Mouse (Mus musculus): Measurements from ENCODE around the gene Map3k10. TPM values are rescaled to one million over a fixed set of nuclear protein-coding genes. Genes with fewer than 3 reads are reported as not detected.
A peak's percentile ranks its signal among the peaks of the same experiment; 100 is the strongest.

Gene Map3k10
- polyA plus RNA-seq, 1 experiment from 2014 or later = 22.2 TPM

GRCm38 (mm10) chr7:27675222-27675612 lies 819 bp upstream of the Map3k10 start:
- Histone ChIP-seq H3K9me3 (no peaks in the 10 kb centered on the region), H3K27me3 (replicated peaks) (no peaks in the 10 kb centered on the region), H3K36me3 (peaks cover 8% of the 10 kb centered on the region), H3K27ac (no peak overlapping the region), H3K9ac (no peak overlapping the region), H3K4me1 (peaks cover 24% of the 10 kb centered on the region), H3K4me2 (replicated peaks) (peak overlapping the region; percentile 100), H3K4me3 (peak overlapping the region; percentile 81)
- no peak for ATAC-seq (ENCODE audit: low FRiP score, low read depth)
- WGBS = 32% methylated on average over 14 of the region's 14 CpGs

- peaks cover 24% of the 10 kb centered on the region for H3K4me1 ChIP-seq
- no peaks in the 10 kb centered on the region for H3K9me3 ChIP-seq
- ATAC-seq (ENCODE audit: low FRiP score, low read depth) = peak; percentile 76
- WGBS = under 1% methylated on average over 38 of the region's 38 CpGs
- H3K4me2 ChIP-seq (replicated peaks) = peak overlapping the region; percentile 100
- H3K27ac ChIP-seq = 0 out of 2 replicates have a peak overlapping the region, but pooled peaks have one; percentile 21
- H3K27me3 ChIP-seq (replicated peaks) = no peaks in the 10 kb centered on the region
- H3K4me3 ChIP-seq = peak overlapping the region; percentile 81
- peak overlapping the region; percentile 96 for H3K9ac ChIP-seq
- H3K36me3 ChIP-seq = peaks cover 11% of the 10 kb centered on the region
These were observed 240 bp downstream of the Map3k10 start for GRCm38 (mm10) chr7:27674195-27674521.

DNA sequence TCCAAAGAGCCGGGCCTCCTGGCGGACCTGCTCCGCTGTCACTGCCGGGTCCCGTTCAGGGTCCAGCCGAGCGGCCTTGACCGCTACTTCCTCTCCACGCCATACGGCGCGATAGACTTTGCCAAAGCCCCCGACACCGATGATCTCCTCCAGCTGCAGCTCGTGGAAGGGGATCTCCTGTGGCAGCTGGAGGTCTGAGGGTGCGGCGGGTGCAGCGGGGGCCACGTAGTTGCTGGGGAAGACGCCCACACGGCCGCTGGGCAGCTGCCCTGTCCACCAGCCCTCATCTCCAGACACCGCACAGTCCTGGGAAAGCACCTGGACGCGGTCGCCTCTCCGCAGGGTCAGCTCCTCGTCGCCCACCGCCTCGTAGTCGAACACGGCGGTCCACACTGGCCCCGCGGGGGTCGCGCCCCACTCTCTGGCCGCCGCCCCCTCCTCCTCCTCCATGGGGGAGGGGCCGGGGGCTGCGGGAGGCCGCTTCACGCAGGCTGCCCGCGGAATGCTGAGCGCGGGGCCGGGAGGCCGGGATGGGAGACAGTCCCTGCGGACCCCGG lies 745 bp downstream of the Map3k10 start:
- Histone ChIP-seq H3K4me1 (peaks cover 24% of the 10 kb centered on the region), H3K27ac (peak overlapping the region; percentile 2; the same call in 1 of the 2 replicates), H3K4me2 (replicated peaks) (peak overlapping the region; percentile 100), H3K4me3 (peak overlapping the region; percentile 81), H3K9ac (peak overlapping the region; percentile 96), H3K9me3 (no peaks in the 10 kb centered on the region), H3K36me3 (peaks cover 11% of the 10 kb centered on the region), H3K27me3 (replicated peaks) (no peaks in the 10 kb centered on the region)
- ATAC-seq (ENCODE audit: low FRiP score, low read depth) = peak; percentile 32
- WGBS = 1% methylated on average over 46 of the region's 52 CpGs

GRCm38 (mm10) chr7:27673064-27673574 lies 1.3 kb downstream of the Map3k10 start:
- Histone ChIP-seq H3K27ac (no peak overlapping the region), H3K4me1 (peaks cover 24% of the 10 kb centered on the region), H3K4me2 (replicated peaks) (peak overlapping the region; percentile 100), H3K4me3 (peak overlapping the region; percentile 81), H3K9ac (peak overlapping the region; percentile 96), H3K36me3 (peaks cover 16% of the 10 kb centered on the region), H3K9me3 (no peaks in the 10 kb centered on the region), H3K27me3 (replicated peaks) (no peaks in the 10 kb centered on the region)
- ATAC-seq (ENCODE audit: low FRiP score, low read depth) = no peak
- 53% methylated on average over 9 of the region's 9 CpGs for WGBS

GRCm38 (mm10) chr7:27662038-27662437 lies 12.4 kb downstream of the Map3k10 start:
- peaks cover 65% of the 10 kb centered on the region for H3K36me3 ChIP-seq
- H3K9ac ChIP-seq = no peak overlapping the region
- ATAC-seq (ENCODE audit: low FRiP score, low read depth) = no peak
- H3K4me3 ChIP-seq = no peak overlapping the region
- peaks cover 20% of the 10 kb centered on the region for H3K27me3 ChIP-seq (replicated peaks)
- H3K4me1 ChIP-seq = no peaks in the 10 kb centered on the region
- H3K4me2 ChIP-seq (replicated peaks) = no peak overlapping the region
- no peak overlapping the region for H3K27ac ChIP-seq
- H3K9me3 ChIP-seq = no peaks in the 10 kb centered on the region
- 92% methylated on average over 4 of the region's 4 CpGs for WGBS

- ATAC-seq (ENCODE audit: low FRiP score, low read depth) = no peak
- H3K36me3 ChIP-seq = peaks cover 66% of the 10 kb centered on the region
- 64% methylated on average over 14 of the region's 14 CpGs for WGBS
- no peak overlapping the region for H3K9ac ChIP-seq
- no peak overlapping the region for H3K4me3 ChIP-seq
- no peak overlapping the region for H3K4me2 ChIP-seq (replicated peaks)
- no peaks in the 10 kb centered on the region for H3K9me3 ChIP-seq
- peaks cover 41% of the 10 kb centered on the region for H3K27me3 ChIP-seq (replicated peaks)
- peaks cover 3% of the 10 kb centered on the region; the same call in 1 of the 2 replicates for H3K4me1 ChIP-seq
- no peak overlapping the region for H3K27ac ChIP-seq
These were observed 15.4 kb downstream of the Map3k10 start for GRCm38 (mm10) chr7:27658712-27659663.

GRCm38 (mm10) chr7:27657824-27658395 lies 16.5 kb downstream of the Map3k10 start:
- Histone ChIP-seq H3K4me1 (peaks cover 5% of the 10 kb centered on the region; the same call in 1 of the 2 replicates), H3K27me3 (replicated peaks) (peaks cover 45% of the 10 kb centered on the region), H3K9me3 (no peaks in the 10 kb centered on the region), H3K4me3 (no peak overlapping the region), H3K27ac (no peak overlapping the region), H3K36me3 (peaks cover 61% of the 10 kb centered on the region), H3K9ac (0 out of 2 replicates have a peak overlapping the region, but pooled peaks have one; percentile 8), H3K4me2 (replicated peaks) (no peak overlapping the region)
- WGBS = 29% methylated on average over 53 of the region's 53 CpGs
- no peak for ATAC-seq (ENCODE audit: low FRiP score, low read depth)

DNA sequence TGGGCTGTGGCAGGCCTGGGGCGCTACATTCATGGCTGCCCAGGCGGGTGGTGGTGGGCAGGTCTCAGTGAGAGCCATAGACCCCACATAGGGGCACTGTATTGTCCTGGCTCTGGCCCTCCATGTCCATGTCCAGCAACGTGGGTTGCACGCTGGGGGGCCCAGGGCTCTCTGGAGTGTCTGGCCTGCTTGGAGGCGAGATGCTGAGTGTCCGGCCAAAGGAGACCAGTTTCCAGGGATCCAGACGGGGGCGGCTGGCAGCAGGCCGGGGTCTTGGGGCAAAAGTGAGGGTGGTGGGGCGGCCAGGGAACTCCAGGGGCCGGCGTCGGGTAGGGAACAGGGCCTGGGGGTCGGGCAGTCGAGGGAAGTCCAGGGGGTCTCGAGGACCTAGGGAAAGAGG lies 17.8 kb downstream of the Map3k10 start:
- no peak for ATAC-seq (ENCODE audit: low FRiP score, low read depth)
- Histone ChIP-seq H3K9me3 (no peaks in the 10 kb centered on the region), H3K36me3 (peaks cover 56% of the 10 kb centered on the region), H3K4me2 (replicated peaks) (no peak overlapping the region), H3K9ac (no peak overlapping the region), H3K27me3 (replicated peaks) (peaks cover 53% of the 10 kb centered on the region), H3K27ac (no peak overlapping the region), H3K4me1 (peaks cover 5% of the 10 kb centered on the region; the same call in 1 of the 2 replicates), H3K4me3 (no peak overlapping the region)
- WGBS = 90% methylated on average over 16 of the region's 16 CpGs

GRCm38 (mm10) chr7:27655545-27655944 lies 18.9 kb downstream of the Map3k10 start:
- Histone ChIP-seq H3K9ac (no peak overlapping the region), H3K4me3 (no peak overlapping the region), H3K27ac (no peak overlapping the region), H3K4me2 (replicated peaks) (no peak overlapping the region), H3K27me3 (replicated peaks) (peaks cover 53% of the 10 kb centered on the region), H3K9me3 (no peaks in the 10 kb centered on the region), H3K36me3 (peaks cover 46% of the 10 kb centered on the region), H3K4me1 (peaks cover 5% of the 10 kb centered on the region; the same call in 1 of the 2 replicates)
- ATAC-seq (ENCODE audit: low FRiP score, low read depth) = no peak
- WGBS = 72% methylated on average over 11 of the region's 11 CpGs

DNA sequence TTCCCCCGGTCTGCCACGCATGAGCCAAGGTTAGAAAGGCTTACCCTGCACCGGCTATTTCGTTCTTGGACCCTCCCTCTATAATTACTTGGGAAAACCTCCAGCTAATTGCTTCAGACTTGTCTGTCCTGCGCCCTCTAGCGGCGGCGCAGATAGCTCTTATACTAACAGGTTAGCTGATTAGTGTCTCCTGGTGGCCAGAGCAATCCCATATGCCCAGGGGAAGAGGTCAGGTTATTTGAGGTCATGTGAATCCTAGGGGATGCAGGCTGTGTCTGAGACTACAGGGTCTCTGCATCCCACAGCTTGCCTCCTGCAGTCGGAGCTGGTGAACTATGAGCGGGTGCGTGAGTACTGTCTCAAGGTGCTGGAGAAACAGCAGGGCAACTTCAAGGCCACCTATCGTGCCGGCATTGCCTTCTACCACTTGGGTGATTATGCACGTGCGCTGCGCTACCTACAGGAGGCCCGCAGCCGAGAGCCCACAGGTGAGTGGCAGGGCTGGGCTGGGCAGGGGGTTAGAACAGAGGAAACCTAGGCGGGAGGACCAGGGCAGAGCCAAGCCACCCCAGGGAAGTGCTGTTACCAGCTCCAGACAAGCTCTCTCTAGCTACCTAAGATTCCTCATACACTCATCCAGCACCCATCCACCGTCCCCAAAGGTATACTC lies 19.7 kb downstream of the Map3k10 start:
- Histone ChIP-seq H3K4me3 (peak overlapping the region; percentile 57), H3K27me3 (replicated peaks) (peaks cover 53% of the 10 kb centered on the region), H3K36me3 (peaks cover 40% of the 10 kb centered on the region), H3K4me1 (peaks cover 5% of the 10 kb centered on the region; the same call in 1 of the 2 replicates), H3K4me2 (replicated peaks) (peak overlapping the region; percentile 84), H3K27ac (no peak overlapping the region), H3K9me3 (no peaks in the 10 kb centered on the region), H3K9ac (no peak overlapping the region)
- 0 out of 2 replicates have a peak, but pooled peaks have one; percentile 4 for ATAC-seq (ENCODE audit: low FRiP score, low read depth)
- WGBS = 68% methylated on average over 20 of the region's 20 CpGs

GRCm38 (mm10) chr7:27653681-27654437 lies 20.5 kb downstream of the Map3k10 start, which contains the start of gene Ttc9b:
Ttc9b (plus strand) TSS chr7:27653915.
- Histone ChIP-seq H3K27ac (peak within 1 kb of the TSS; percentile 47; the same call in 1 of the 2 replicates), H3K4me1 (peaks cover 5% of the 10 kb centered on the region; the same call in 1 of the 2 replicates), H3K9ac (peak within 1 kb of the TSS; percentile 81), H3K27me3 (replicated peaks) (peaks cover 47% of the 10 kb centered on the region), H3K4me2 (replicated peaks) (peak within 1 kb of the TSS; percentile 84), H3K36me3 (peaks cover 32% of the 10 kb centered on the region), H3K4me3 (peak within 1 kb of the TSS; percentile 57), H3K9me3 (no peaks in the 10 kb centered on the region)
- WGBS = 3% methylated on average over 62 of the region's 62 CpGs
- ATAC-seq (ENCODE audit: low FRiP score, low read depth) = peak; percentile 70

Data from neural tube, embryonic 12.5 days (tissue).